Mouse (Mus musculus): ENCODE measurements around the gene Hspa5.
"Not testable (repeated sequence)": the region's sequence is repeated elsewhere in the genome, so short reads cannot be mapped to it uniquely, and the experiment has no call there.

The Hspa5 gene

DNA sequence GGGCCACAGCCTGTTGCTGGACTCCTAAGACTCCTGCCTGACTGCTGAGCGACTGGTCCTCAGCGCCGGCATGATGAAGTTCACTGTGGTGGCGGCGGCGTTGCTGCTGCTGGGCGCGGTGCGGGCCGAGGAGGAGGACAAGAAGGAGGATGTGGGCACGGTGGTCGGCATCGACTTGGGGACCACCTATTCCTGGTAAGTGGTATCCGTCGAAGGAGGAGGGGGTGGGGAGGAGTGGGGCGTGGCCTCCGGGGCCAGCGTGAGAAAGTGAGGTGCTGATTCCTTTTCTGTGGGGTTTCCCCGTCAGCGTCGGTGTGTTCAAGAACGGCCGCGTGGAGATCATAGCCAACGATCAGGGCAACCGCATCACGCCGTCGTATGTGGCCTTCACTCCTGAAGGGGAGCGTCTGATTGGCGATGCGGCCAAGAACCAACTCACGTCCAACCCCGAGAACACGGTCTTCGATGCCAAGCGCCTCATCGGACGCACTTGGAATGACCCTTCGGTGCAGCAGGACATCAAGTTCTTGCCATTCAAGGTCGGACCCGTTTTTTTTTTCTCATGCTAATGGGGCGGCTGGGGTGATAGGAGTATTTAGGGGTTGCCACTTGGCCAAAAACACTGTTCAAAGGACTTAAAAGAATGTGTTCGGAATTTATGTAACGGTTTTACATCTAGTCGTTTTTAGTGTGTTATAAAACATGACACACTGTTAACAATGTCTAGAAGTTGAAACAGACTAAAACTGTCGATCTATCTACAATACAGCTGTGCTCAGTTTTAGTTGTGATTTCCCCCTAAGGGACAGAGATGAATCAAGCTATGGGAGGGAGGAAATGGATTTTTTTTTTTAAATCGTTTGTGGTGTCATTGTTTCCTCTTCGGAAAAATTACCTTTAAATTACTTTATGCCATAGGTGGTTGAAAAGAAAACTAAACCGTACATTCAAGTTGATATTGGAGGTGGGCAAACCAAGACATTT lies 774 bp downstream of the Hspa5 start:
- peak; percentile 64 to 72 for DNase-seq

- DNase-seq, result no peak
Measured at GRCm38 (mm10) chr2:34773673-34774072, 1.9 kb downstream of the Hspa5 start.

DNA sequence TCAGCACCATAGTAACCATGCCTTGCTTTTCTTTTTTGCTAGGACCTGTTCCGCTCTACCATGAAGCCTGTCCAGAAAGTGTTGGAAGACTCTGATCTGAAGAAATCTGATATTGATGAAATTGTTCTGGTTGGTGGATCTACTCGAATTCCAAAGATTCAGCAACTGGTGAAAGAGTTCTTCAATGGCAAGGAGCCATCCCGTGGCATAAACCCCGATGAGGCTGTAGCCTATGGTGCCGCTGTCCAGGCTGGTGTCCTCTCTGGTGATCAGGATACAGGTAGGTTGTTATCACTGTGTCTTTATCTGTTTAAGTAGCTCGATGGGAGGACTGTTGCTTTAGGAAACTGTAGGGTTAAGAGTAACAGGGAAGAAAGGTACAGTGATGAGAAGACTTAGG lies 2.7 kb downstream of the Hspa5 start:
- DNase-seq, result no peak

DNA sequence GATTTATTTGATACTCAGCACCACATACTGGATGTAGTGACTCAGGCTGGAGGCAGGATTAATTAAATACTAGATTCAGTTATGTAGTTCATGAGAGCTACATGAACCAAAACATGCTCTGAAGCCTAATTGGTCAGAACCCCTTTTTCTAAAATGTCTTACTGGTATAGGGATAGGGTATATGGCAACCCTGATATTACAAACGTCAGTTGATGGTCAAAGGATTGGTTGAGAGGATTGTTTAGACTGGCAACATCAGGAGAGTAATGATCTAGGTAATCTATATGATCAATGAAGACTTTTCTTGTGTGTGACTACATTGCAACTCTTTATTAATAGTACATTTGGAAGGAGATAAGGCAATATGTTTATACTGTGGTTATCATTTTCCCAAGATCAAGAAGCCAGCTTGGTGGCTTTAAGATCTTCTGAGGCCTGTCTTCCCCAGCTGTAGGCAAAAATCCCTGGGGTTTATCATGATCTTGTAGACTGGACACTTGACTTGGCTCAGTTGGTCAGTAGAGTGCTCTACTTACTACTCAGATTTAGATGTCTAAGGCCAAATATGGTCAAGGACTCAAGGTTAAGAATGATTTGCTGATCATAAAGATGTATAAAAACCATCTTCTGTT lies 5.6 kb downstream of the Hspa5 start:
- no peak for DNase-seq

GRCm38 (mm10) chr2:34783064-34784020 lies 11.6 kb downstream of the Hspa5 start:
- no peak for DNase-seq

DNA sequence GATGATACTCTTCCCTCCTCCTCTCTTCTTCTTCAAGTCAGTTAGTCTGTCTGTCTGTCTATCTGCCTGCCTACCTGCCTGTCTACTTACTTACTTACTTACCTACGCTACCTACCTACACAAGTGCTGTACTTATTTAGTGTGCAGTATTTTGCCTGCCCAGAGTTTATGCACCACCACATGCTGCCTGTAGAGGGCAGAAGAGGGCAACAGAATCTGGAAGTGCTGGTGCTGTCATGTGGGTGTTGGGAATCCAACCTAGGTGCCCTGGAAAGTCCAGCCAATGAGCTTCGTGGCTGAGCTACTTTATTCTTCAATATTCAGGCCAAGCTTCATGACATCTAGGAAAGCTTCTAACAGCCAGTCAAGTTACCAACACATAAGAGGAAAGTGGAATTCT lies 12.3 kb downstream of the Hspa5 start:
- DNase-seq, result peak in 1 of 2 experiments; percentile 57

DNA sequence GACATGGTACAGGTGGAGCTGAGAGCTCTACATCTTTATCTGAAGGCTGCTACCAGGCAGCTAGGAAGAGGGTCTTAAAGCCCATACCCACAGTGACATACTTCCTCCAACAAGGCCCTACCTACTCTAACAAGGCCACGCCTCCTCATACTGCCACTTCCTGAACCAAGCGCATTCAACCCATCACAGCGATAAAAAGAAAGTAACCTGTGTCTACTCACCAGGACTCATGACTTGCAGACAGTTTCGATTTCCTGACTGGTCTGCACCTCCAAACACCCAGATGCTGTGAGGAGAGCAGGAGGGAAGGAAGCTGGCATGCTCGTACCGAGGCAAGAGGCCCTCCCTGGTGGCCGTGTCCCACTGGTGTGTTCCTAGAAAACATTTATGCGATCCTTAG lies 18.5 kb downstream of the Hspa5 start:
- DNase-seq, result peak; percentile 29 to 49

GRCm38 (mm10) chr2:34792543-34792942 lies 20.8 kb downstream of the Hspa5 start:
- DNase-seq, result not testable (repeated sequence)

DNA sequence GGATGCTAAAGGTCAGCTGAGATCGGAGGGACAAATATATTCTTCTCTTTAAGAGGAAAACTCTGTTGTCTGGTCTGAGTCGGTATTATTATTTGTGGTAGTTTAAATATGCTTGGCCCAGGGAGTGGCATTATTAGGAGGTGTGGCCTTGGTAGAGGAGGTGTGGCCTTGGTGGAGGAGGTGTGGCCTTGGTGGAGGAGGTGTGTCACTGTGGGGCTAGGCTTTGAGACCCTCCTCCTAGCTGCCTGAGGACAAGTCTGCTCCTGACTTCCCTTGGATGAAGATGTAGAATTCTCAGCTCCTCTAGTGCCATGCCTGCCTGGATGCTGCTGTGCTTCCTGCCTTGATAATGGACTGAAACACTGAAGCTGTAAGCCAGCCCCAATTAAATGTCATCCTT lies 22.7 kb downstream of the Hspa5 start:
- DNase-seq, result no peak

- no peak for DNase-seq
Measured at GRCm38 (mm10) chr2:34795426-34795825, 23.7 kb downstream of the Hspa5 start.

DNA sequence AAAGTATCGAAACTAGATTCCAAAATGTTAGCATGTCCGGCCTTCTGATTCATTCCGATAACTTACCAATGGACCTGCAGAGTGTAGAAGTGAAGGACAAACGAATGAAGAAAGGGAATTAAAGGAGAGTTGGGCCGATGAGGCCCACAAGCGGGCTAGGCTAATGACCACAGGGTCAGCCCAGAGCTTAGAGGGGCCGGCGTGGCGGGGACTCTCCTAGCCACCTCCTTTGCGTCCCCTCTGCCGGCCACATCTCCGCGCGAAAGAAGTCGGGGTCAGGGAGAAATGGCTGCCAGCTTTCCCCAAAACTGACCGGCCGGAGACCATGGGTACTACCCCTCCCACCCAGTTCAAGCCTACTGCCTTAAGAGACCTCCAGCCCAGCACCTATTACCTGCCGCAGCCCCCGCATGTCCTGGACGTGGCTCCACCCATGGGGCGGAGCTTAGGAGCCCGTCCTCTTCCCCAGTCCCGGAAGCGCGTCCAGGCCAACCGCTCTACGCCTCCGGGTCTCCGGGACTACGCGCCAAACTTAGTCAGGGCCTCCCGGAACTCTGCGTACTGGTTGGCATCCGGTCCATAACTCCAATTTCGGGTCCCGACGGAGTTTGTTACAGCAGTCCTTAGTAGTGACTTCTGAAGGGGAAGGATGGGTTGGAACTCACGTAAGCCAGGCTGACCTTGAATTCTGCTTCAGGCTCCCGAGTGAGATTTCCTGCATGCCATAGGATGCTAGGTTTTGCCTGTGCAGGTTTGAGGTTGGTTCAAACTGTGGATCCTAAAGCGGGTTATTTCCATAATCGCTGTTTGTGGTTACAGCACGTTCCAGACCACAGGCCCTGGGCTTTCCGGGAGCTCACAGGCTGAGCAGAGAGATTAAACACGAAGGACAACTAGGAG lies 27.8 kb downstream of the Hspa5 start, which contains the start of gene Rabepk:
Rabepk (minus strand) TSS at position 556 of the 900 bp plus-strand sequence.
- peak; percentile 77 to 86 for DNase-seq

GRCm38 (mm10) chr2:34800371-34800770 lies 28.6 kb downstream of the Hspa5 start:
- DNase-seq, result no peak

DNA sequence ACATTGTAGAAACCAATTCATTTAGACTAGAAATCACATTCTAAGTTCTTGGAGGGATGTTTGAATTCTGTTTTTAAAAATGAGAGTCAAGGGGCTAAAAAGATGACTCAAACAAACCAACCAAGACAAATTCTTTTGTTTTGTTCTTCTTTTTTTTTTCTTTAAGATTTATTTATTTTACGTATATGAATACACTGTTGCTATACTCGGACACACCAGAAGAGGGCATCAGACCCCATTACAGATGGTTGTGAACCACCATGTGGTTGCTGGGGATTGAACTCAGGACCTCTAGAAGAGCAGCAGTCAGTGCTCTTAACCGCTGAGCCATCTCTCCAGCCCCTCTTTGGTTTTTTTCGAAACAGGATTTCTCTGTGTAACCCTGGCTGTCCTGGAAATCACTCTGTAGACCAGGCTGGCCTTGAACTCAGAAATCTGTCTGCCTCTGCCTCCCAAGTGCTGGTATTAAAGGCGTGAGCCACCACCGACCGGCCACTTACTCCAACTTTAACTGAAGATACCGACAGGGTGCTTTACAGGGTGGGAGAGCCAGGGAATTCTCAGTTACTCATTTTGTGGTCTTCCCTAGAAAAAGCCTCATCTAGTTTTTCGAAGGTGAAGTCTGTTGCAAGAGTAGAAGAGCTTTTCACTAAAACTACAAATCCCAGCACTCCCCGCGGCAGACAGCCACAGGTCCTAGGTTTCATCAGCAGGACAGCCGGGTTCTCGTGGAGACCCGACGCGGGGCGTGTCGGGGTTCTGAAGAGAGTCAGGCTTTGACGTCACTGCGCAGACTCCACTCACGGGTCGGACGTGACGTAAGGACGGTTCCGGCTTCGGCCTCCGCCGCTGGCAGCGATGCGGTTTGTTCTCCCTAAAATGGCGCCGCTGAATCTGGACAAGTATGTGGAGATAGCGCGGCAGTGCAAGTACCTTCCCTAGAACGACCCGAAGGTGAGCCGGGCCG lies 30.0 kb downstream of the Hspa5 start:
- DNase-seq, result peak; percentile 88 to 94

GRCm38 (mm10) chr2:34802565-34803245 lies 30.9 kb downstream of the Hspa5 start:
- DNase-seq, result peak in 1 of 2 experiments; percentile 25

DNA sequence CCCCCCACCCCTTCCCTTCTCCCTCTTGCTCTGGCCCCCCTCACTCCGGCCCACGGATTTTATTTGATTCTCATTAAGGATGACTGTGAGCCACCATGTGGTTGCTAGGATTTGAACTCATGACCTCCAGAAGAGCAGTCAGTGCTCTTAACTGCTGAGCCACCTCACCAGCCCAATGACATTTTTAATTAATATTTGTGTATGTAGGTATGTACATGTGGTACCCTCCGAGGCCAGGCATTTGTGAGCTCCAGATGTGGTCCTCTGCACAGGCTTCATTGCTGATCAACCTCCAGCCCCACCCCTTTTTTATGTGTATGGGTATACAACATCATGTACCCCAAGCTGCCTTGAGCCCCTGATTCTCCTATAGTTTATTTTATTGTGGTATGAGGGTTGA lies 32.0 kb downstream of the Hspa5 start:
- no peak for DNase-seq

DNA sequence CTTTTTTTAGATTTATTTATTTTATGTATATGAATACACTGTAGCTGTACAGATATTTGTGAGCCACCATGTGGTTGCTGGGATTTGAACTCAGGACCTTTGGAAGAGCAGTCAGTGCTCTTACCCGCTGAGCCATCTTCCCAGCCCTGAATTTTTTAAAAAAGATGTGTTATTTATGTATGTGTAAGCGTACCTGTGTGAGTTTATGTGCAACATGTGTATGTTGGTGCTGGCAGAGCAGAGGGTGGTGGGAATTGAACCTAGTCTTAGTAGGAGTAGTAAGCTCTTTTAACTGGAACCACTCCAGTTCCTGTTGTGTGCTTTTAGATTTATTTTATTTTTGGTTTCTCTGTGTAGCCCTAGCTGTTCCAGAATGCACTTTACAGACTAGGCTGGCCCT lies 32.4 kb downstream of the Hspa5 start:
- no peak for DNase-seq

GRCm38 (mm10) chr2:34804815-34805214 lies 33.0 kb downstream of the Hspa5 start:
- DNase-seq, result no peak

DNA sequence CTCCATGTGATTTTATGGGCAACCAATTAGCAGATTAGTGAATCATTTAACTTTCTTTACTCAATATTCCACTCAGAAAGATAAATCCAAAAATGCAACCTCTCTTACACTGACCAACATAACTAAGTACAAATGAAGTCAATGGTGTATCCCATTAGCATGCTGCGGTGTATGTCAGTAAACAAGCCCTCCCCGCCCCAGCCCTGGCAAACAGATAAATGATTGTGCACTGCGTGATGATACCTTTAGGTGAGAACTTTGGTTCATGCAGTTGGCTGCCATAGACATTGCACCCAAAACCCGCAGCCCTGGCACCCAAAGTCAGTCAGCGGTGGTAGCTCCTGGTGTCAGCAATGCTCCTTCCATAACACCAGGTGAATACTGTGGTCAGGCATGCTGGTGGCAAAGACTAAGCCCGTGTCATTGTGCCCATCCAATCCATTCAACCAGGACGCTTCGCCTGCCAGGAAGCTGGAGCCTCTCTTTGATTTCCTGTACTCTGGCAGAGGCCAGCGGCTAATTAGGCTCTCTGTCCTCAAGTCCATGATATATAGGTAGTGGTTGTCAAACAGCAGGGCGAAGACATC lies 33.7 kb downstream of the Hspa5 start:
- DNase-seq, result no peak

DNA sequence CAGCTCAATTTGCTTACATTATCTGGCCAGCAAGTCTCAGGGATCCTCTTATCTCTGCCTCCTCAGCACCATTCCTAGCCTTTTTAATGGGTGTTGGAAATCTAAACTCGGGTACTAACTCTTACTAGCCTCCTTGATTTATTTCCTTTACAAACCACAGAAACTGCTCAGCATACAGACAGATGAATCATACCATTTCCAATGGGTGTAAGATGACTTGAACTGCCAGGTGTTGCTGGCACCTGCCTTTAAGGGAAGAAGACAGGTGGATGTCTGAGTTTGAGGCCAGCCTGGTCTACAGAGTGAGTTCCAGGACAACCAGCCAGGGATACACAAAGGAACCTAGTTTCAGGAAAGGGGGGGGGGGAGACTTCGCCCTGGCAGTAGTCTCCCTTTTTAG lies 36.3 kb downstream of the Hspa5 start:
- DNase-seq, result no peak

All from spleen, adult 18-20 months (tissue).